Mouse (Mus musculus) kidney, postnatal 0 days (tissue): ENCODE data around the gene Gm35549. TPM values are rescaled to one million over a fixed set of nuclear protein-coding genes. Genes with fewer than 3 reads are reported as not detected.

Experiments
- ATAC-seq: fragments of 200-750 bp; cut with Nextera tagmentation; replicated peaks from 2 replicates; pipeline ENCODE4 v1.8.0; 2017; ENCODE audit warnings: low read depth, moderate number of reproducible peaks, moderate TSS enrichment, moderate library complexity; ENCODE audit not compliant: low FRiP score
- DNase-seq: peaks from one replicate; pipeline ENCODE4 v3.0.0-alpha.2; 2016; ENCODE audit warnings: low spot score
- H3K27ac ChIP-seq: fragments of 300-500 bp; sonication (generic); 2 replicates; pipeline ENCODE4 v1.5.1; 2014; ENCODE audit warnings: mild to moderate bottlenecking
- H3K27me3 ChIP-seq: fragments of 300-500 bp; sonication (generic); 2 replicates; pipeline ENCODE4 v1.6.1; 2014; ENCODE audit warnings: low read length, mixed read lengths; ENCODE audit not compliant: insufficient read depth
- H3K36me3 ChIP-seq: fragments of 300-500 bp; sonication (generic); 2 replicates; pipeline ENCODE4 v1.6.1; 2014; ENCODE audit warnings: low read length, mixed read lengths; ENCODE audit not compliant: insufficient read depth
- H3K4me1 ChIP-seq: fragments of 300-500 bp; sonication (generic); replicated peaks from 2 replicates; pipeline ENCODE4 v1.6.1; 2014; ENCODE audit warnings: antibody characterized with exemption, low read length, mixed read lengths; ENCODE audit not compliant: insufficient read depth
- H3K4me2 ChIP-seq: fragments of 300-500 bp; sonication (generic); 2 replicates; pipeline ENCODE4 v1.6.1; 2014; ENCODE audit warnings: mild to moderate bottlenecking, low read length, moderate library complexity, mixed read lengths
- H3K4me3 ChIP-seq: fragments of 300-500 bp; sonication (generic); replicated peaks from 2 replicates; pipeline ENCODE4 v1.5.1; 2014; ENCODE audit warnings: low read depth, low read length
- H3K9ac ChIP-seq: fragments of 300-500 bp; sonication (generic); 2 replicates; pipeline ENCODE4 v1.6.1; 2014; ENCODE audit warnings: low read depth, low read length
- H3K9me3 ChIP-seq: fragments of 300-500 bp; sonication (generic); replicated peaks from 2 replicates; pipeline ENCODE4 v1.6.1; 2016; ENCODE audit warnings: low read length, inconsistent platforms, mixed read lengths
- CTCF ChIP-seq: IDR thresholded peaks from 2 replicates; pipeline ENCODE4 v1.5.1; 2016; ENCODE audit warnings: antibody characterized with exemption, low read depth, mild to moderate bottlenecking, moderate library complexity
- WGBS: fragments of 180-500 bp; shearing (Covaris S2); extraction: QIAGEN DNeasy Blood & Tissue Kit; methylation state at CpG from one replicate; pipeline ENCODE4 v1.1.7; 2014; 5-methylcytosine and 5-hydroxymethylcytosine counted together
- polyA plus RNA-seq: library from polyadenylated mRNA; unstranded; fragments of >200 nt; fragmentation: Nextera tagmentation; extraction: Ambion mirVana; gene quantifications from 2 replicates; pipeline ENCODE4 v1.2.1, GENCODE M21; 2015

Gm35549 gene
- polyA plus RNA-seq, 1 experiment from 2014 or later, result 0.20 TPM

DNA sequence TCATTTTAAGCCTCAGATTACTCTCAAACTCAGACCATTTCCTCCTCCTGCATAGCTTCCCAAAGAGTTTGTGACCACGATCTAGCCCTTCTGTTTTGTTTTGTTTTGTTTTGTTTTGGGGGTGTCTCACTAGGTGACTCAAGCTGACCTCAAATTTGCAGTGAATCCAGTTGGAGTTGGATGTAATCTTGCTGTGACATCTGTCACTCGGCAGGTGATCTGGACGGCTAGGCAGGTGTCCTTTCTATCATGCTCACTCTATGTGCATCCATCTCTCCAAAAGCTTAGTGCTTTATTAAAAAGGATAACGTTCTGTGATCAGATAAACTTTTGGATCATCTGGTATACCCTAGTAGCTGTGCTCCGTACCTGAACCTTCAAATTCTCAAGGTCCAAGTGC is 31.4 kb downstream of the Gm35549 start:
- 87% methylated on average over 5 of the region's 5 CpGs for WGBS
- no peak overlapping the region for H3K4me3 ChIP-seq
- H3K4me1 ChIP-seq, result no peaks in the 10 kb centered on the region
- H3K36me3 ChIP-seq, result 0 out of 2 replicates have a peak, but pooled peaks cover 3% of the 10 kb centered on the region
- no peak overlapping the region for H3K4me2 ChIP-seq
- no peak overlapping the region for H3K27ac ChIP-seq
- H3K9ac ChIP-seq, result no peak overlapping the region
- no peaks in the 10 kb centered on the region for H3K9me3 ChIP-seq
- no peaks in the 10 kb centered on the region for H3K27me3 ChIP-seq
- TF ChIP-seq CTCF, result no peak
- ATAC-seq (no peak), DNase-seq (no peak)

DNA sequence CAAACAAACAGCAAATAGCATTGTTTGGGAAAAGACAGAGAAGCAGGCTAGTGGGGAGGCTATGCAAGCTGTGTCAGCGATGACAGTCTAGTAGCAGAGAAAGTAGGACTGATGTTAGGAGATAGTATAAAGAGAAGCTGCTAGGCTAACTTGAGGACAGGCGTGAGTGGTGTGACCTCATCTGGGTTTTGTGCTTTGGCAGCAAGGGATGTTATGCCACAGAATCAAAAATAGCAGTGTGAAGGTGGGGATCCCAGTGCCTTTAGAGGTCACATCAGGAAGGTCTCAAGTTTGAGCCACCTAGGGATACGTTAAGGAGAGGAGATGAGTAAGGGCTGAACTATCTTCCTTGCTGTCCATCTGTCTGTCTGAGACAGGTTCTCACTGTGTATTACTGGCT is 33.6 kb downstream of the Gm35549 start:
- Histone ChIP-seq H3K9me3 (no peaks in the 10 kb centered on the region), H3K4me1 (no peaks in the 10 kb centered on the region), H3K4me3 (no peak overlapping the region), H3K9ac (no peak overlapping the region), H3K36me3 (0 out of 2 replicates have a peak, but pooled peaks cover 3% of the 10 kb centered on the region), H3K27me3 (no peaks in the 10 kb centered on the region), H3K4me2 (no peak overlapping the region), H3K27ac (no peak overlapping the region)
- TF ChIP-seq CTCF, result no peak
- WGBS, result 96% methylated on average over 3 of the region's 3 CpGs
- ATAC-seq (no peak), DNase-seq (no peak)

DNA sequence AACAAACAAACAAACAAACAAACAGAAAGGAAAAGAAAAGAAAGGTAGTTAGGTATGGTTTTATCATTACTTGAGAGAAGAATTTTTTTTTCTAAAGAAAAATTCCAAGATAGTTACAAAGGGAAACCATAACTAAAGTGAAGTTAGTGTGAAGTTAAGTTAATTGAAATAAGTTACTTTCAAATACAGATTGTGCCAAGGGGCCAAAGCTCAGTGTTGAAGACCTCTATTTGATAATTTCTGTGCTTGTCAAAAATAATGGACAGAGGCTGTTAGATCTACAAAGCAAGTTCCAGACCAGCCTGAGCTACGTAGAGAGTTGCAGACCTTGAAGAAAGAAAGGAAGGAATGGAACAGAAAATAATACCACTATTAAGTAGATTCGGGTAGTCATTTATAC is 36.6 kb downstream of the Gm35549 start:
- Histone ChIP-seq H3K27me3 (no peaks in the 10 kb centered on the region), H3K4me3 (no peak overlapping the region), H3K9ac (no peak overlapping the region), H3K4me2 (no peak overlapping the region), H3K9me3 (no peaks in the 10 kb centered on the region), H3K27ac (no peak overlapping the region), H3K4me1 (no peaks in the 10 kb centered on the region), H3K36me3 (no peaks in the 10 kb centered on the region)
- no peak for TF ChIP-seq CTCF
- ATAC-seq (no peak), DNase-seq (no peak)
- WGBS, result 98% methylated on average over 2 of the region's 2 CpGs

GRCm38 (mm10) chr9:122805845-122806341 is 37.9 kb downstream of the Gm35549 start:
- Histone ChIP-seq H3K27ac (peak overlapping the region; percentile 89), H3K36me3 (no peaks in the 10 kb centered on the region), H3K4me3 (peak overlapping the region; percentile 58), H3K9me3 (no peaks in the 10 kb centered on the region), H3K4me1 (no peaks in the 10 kb centered on the region), H3K27me3 (no peaks in the 10 kb centered on the region), H3K9ac (peak overlapping the region; percentile 67), H3K4me2 (peak overlapping the region; percentile 72)
- no peak for TF ChIP-seq CTCF
- DNase-seq, result peak; percentile 28
- no peak for ATAC-seq
- 9% methylated on average over 10 of the region's 10 CpGs for WGBS

- WGBS, result 6% methylated on average over 42 of the region's 42 CpGs
- DNase-seq (peak; percentile 94), ATAC-seq (peak; percentile 97)
- peak within 1 kb of the TSS; percentile 72 for H3K4me2 ChIP-seq
- H3K9me3 ChIP-seq, result no peaks in the 10 kb centered on the region
- no peak for TF ChIP-seq CTCF
- no peaks in the 10 kb centered on the region for H3K36me3 ChIP-seq
- H3K9ac ChIP-seq, result peak within 1 kb of the TSS; percentile 67
- peak within 1 kb of the TSS; percentile 89 for H3K27ac ChIP-seq
- no peaks in the 10 kb centered on the region for H3K4me1 ChIP-seq
- no peaks in the 10 kb centered on the region for H3K27me3 ChIP-seq
- H3K4me3 ChIP-seq, result peak within 1 kb of the TSS; percentile 58
These were observed 38.6 kb downstream of the Gm35549 start, which contains the start of gene Tcaim for GRCm38 (mm10) chr9:122805053-122805844. TSS of gene Tcaim (plus strand) at chr9:122805539.

DNA sequence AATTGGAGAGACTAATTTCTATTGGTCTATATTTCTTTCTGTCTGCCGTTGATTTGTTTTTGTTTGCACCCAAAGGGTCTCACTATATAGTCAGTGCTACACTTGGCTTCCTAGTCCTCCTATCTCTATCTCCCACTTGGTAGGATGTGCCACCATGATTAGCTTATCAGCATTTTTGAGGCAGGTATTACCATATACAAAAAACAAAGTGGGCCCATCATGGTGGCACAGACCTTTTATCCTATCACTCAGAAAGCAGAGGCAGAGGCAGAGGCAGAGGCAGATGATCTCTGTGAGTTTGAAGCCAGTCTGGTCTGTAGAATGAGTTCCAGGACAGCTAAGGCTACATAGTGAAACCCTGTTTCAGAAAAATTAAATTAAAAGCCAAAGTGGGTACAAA is 57.3 kb downstream of the Gm35549 start:
- H3K4me2 ChIP-seq, result no peak overlapping the region
- H3K9ac ChIP-seq, result no peak overlapping the region
- ATAC-seq (no peak), DNase-seq (no peak)
- no peaks in the 10 kb centered on the region for H3K4me1 ChIP-seq
- no peaks in the 10 kb centered on the region for H3K9me3 ChIP-seq
- no peaks in the 10 kb centered on the region for H3K36me3 ChIP-seq
- TF ChIP-seq CTCF, result no peak
- no peak overlapping the region for H3K27ac ChIP-seq
- H3K27me3 ChIP-seq, result no peaks in the 10 kb centered on the region
- WGBS, result 91% methylated on average over 1 of the region's 1 CpGs
- no peak overlapping the region for H3K4me3 ChIP-seq
